Mouse (Mus musculus) kidney, adult 2 months (tissue): ENCODE measurements around the gene Zfp579. TPM values are rescaled to one million over a fixed set of nuclear protein-coding genes. Genes with fewer than 3 reads are reported as not detected.

ENCODE experiments used
- DNase-seq: peaks from one replicate; pipeline ENCODE4 v3.0.0; 2021
- H3K27ac ChIP-seq: fragments of 200-500 bp; 2 replicates; pipeline ENCODE4 v1.5.1; 2012; ENCODE audit warnings: low read depth, low read length, control low read depth, inconsistent platforms; ENCODE audit not compliant: insufficient read depth
- H3K27me3 ChIP-seq: fragments of 200-500 bp; replicated peaks from 2 replicates; pipeline ENCODE4 v1.6.1; 2012; ENCODE audit warnings: mild to moderate bottlenecking, moderate library complexity, low read length, inconsistent platforms; ENCODE audit not compliant: control insufficient read depth, insufficient read depth
- H3K36me3 ChIP-seq: fragments of 200-500 bp; 2 replicates; pipeline ENCODE4 v1.6.1; 2012; ENCODE audit warnings: mild to moderate bottlenecking, moderate library complexity, low read length, inconsistent platforms; ENCODE audit not compliant: control insufficient read depth, insufficient read depth
- H3K4me1 ChIP-seq: fragments of 200-500 bp; 2 replicates; pipeline ENCODE4 v1.6.1; 2011; ENCODE audit warnings: low read length; ENCODE audit not compliant: control insufficient read depth, insufficient read depth
- H3K4me3 ChIP-seq: fragments of 200-500 bp; 2 replicates; pipeline ENCODE4 v1.5.1; 2011; ENCODE audit warnings: mild to moderate bottlenecking, low read depth, low read length, control low read depth; ENCODE audit not compliant: insufficient read depth
- CTCF ChIP-seq: fragments of 200-500 bp; conservative IDR thresholded peaks from 2 replicates; pipeline ENCODE4 v1.5.1; 2011; ENCODE audit warnings: low read depth, mild to moderate bottlenecking, control low read depth, low read length, moderate library complexity, mixed read lengths; ENCODE audit not compliant: insufficient read depth, insufficient read length
- POLR2A ChIP-seq: fragments of 200-500 bp; IDR thresholded peaks from one replicate; pipeline ENCODE4 v1.6.1; 2011; ENCODE audit warnings: low read depth, low read length, control low read depth
- WGBS: fragments of 180-500 bp; shearing (Covaris S2); methylation state at CpG from one replicate; pipeline ENCODE4 v1.1.7; 2018; 5-methylcytosine and 5-hydroxymethylcytosine counted together
- polyA plus RNA-seq: library from polyadenylated mRNA; depleted of rRNA; stranded (reverse); fragments of >200 nt; gene quantifications from 2 replicates; pipeline ENCODE4 v1.2.3, GENCODE M21; 2012; rRNA removed

Zfp579 gene
- 49.9 and 55.2 TPM in 2 replicates for polyA plus RNA-seq

GRCm38 (mm10) chr7:4996003-4996895, at the start of gene Zfp579:
Gene Zfp579 (minus strand): TSS chr7:4996158.
- DNase-seq: peak; percentile 93
- Histone ChIP-seq H3K4me1 (0 out of 2 replicates have a peak, but pooled peaks cover 4% of the 10 kb centered on the region), H3K27me3 (no peaks in the 10 kb centered on the region), H3K36me3 (no peaks in the 10 kb centered on the region), H3K27ac (peak within 1 kb of the TSS; percentile 7; the same call in 1 of the 2 replicates), H3K4me3 (peak within 1 kb of the TSS; percentile 97)
- WGBS: 4% methylated on average over 23 of the region's 26 CpGs
- TF ChIP-seq CTCF (no peak), POLR2A (no peak)

GRCm38 (mm10) chr7:5044981-5045380, 49.0 kb upstream of the Zfp579 start:
- WGBS: 76% methylated on average over 2 of the region's 2 CpGs
- no peaks in the 10 kb centered on the region for H3K4me1 ChIP-seq
- no peaks in the 10 kb centered on the region for H3K27me3 ChIP-seq
- no peaks in the 10 kb centered on the region for H3K36me3 ChIP-seq
- TF ChIP-seq CTCF: no peak
- no peak for TF ChIP-seq POLR2A
- no peak overlapping the region for H3K27ac ChIP-seq
- DNase-seq: no peak
- no peak overlapping the region for H3K4me3 ChIP-seq

- Histone ChIP-seq H3K27me3 (no peaks in the 10 kb centered on the region), H3K27ac (no peak overlapping the region; the same call in 1 of the 2 replicates), H3K36me3 (no peaks in the 10 kb centered on the region), H3K4me1 (peaks cover 3% of the 10 kb centered on the region; the same call in 1 of the 2 replicates), H3K4me3 (no peak overlapping the region)
- 13% methylated on average over 5 of the region's 5 CpGs for WGBS
- no peak for DNase-seq
- TF ChIP-seq POLR2A (no peak), CTCF (no peak)
These were observed 43.0 kb upstream of the Zfp579 start for GRCm38 (mm10) chr7:5038940-5039339.

GRCm38 (mm10) chr7:5038109-5038732, 42.3 kb upstream of the Zfp579 start, which contains the start of gene Zfp784:
Gene Zfp784 (minus strand): TSS chr7:5038446.
- peak; percentile 96 for DNase-seq
- peak within 1 kb of the TSS; percentile 94 for H3K27ac ChIP-seq
- under 1% methylated on average over 48 of the region's 48 CpGs for WGBS
- H3K4me1 ChIP-seq: peaks cover 3% of the 10 kb centered on the region; the same call in 1 of the 2 replicates
- no peaks in the 10 kb centered on the region for H3K36me3 ChIP-seq
- peak within 1 kb of the TSS; percentile 73 for H3K4me3 ChIP-seq
- TF ChIP-seq POLR2A (peak; percentile 56), CTCF (no peak)
- H3K27me3 ChIP-seq: no peaks in the 10 kb centered on the region

- Histone ChIP-seq H3K36me3 (no peaks in the 10 kb centered on the region), H3K4me3 (no peak overlapping the region), H3K27ac (no peak overlapping the region), H3K27me3 (no peaks in the 10 kb centered on the region), H3K4me1 (peaks cover 3% of the 10 kb centered on the region; the same call in 1 of the 2 replicates)
- WGBS: 72% methylated on average over 8 of the region's 8 CpGs
- TF ChIP-seq CTCF (no peak), POLR2A (no peak)
- no peak for DNase-seq
These were observed 41.5 kb upstream of the Zfp579 start for GRCm38 (mm10) chr7:5037467-5037866.

- Histone ChIP-seq H3K36me3 (no peaks in the 10 kb centered on the region; the same call in 1 of the 2 replicates), H3K27me3 (no peaks in the 10 kb centered on the region), H3K4me1 (peaks cover 3% of the 10 kb centered on the region; the same call in 1 of the 2 replicates), H3K27ac (no peak overlapping the region), H3K4me3 (no peak overlapping the region)
- TF ChIP-seq CTCF: no peak
- no peak for TF ChIP-seq POLR2A
- WGBS: 94% methylated on average over 7 of the region's 7 CpGs
- DNase-seq: no peak
These were observed 41.1 kb upstream of the Zfp579 start for GRCm38 (mm10) chr7:5037026-5037425.

GRCm38 (mm10) chr7:5036136-5036535, 40.2 kb upstream of the Zfp579 start:
- WGBS: 95% methylated on average over 9 of the region's 9 CpGs

More at GRCm38 (mm10) chr7:5036136-5036535, 40.2 kb upstream of the Zfp579 start:
- TF ChIP-seq POLR2A (no peak), CTCF (no peak)
- no peak overlapping the region for H3K27ac ChIP-seq
- no peaks in the 10 kb centered on the region for H3K27me3 ChIP-seq
- peaks cover 3% of the 10 kb centered on the region for H3K36me3 ChIP-seq
- peaks cover 3% of the 10 kb centered on the region; the same call in 1 of the 2 replicates for H3K4me1 ChIP-seq
- H3K4me3 ChIP-seq: no peak overlapping the region
- no peak for DNase-seq
